Mouse (Mus musculus) erythroblast, embryonic 14.5 days (primary cell): ENCODE data around the gene Sart3. TPM values are rescaled to one million over a fixed set of nuclear protein-coding genes. Genes with fewer than 3 reads are reported as not detected.
"Not testable (repeated sequence)": the region's sequence is repeated elsewhere in the genome, so short reads cannot be mapped to it uniquely, and the experiment has no call there.

Source experiments
- H3K27me3 ChIP-seq: 2 replicates; pipeline ENCODE4 v1.6.1; 2012; ENCODE audit warnings: inconsistent platforms; ENCODE audit not compliant: control insufficient read depth
- H3K36me3 ChIP-seq: 2 replicates; pipeline ENCODE4 v1.6.1; 2012; ENCODE audit warnings: mild to moderate bottlenecking, inconsistent platforms; ENCODE audit not compliant: control insufficient read depth
- H3K4me1 ChIP-seq: 2 replicates; pipeline ENCODE4 v1.6.1; 2012; ENCODE audit warnings: inconsistent platforms; ENCODE audit not compliant: control insufficient read depth
- H3K4me3 ChIP-seq: replicated peaks from 2 replicates; pipeline ENCODE3; 2012; ENCODE audit warnings: moderate library complexity, mild to moderate bottlenecking, inconsistent platforms
- H3K9me3 ChIP-seq: 2 replicates; pipeline ENCODE4 v1.6.1; 2012; ENCODE audit warnings: low read length, inconsistent platforms, mixed read lengths; ENCODE audit not compliant: control insufficient read depth
- GATA1 ChIP-seq: IDR thresholded peaks from 2 replicates; pipeline ENCODE4 v1.6.1; 2012; ENCODE audit warnings: low read length, inconsistent platforms, mixed read lengths
- TAL1 ChIP-seq: IDR thresholded peaks from 3 replicates; pipeline ENCODE4 v1.6.1; 2012; ENCODE audit warnings: low read length, inconsistent platforms, mixed read lengths
- polyA plus RNA-seq: library from polyadenylated mRNA; stranded (reverse); fragments of >175 nt; gene quantifications from 2 replicates; pipeline ENCODE4 v1.2.3, GENCODE M21; 2012

Sart3 gene
- polyA plus RNA-seq, 1 experiment, result 2.2 TPM

DNA sequence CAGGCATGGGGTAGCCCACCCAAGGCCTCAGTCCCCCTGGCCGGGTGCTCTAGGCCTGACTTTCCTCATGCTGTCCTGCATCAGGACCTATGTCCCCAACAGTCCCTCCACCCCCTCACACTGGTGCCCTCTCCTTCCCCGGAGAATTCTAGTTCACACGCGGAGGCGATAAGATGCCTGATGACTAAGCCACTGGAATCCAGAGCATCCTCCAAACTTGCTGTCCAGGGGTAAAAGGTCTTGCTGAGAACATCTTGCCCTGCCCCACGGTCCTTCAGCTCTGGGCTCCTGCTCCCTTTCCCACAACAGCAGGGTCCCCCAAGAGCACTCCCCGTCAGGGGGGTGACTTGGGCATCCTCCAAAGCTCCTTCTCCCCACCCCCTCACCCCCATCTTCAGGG lies 10.3 kb upstream of the Sart3 start:
- Histone ChIP-seq H3K36me3 (peaks cover 13% of the 10 kb centered on the region), H3K4me3 (no peak overlapping the region), H3K4me1 (no peaks in the 10 kb centered on the region; the same call in 1 of the 2 replicates), H3K27me3 (peaks cover 28% of the 10 kb centered on the region), H3K9me3 (peaks cover 6% of the 10 kb centered on the region)
- no peak for TF ChIP-seq TAL1
- TF ChIP-seq GATA1, result no peak

DNA sequence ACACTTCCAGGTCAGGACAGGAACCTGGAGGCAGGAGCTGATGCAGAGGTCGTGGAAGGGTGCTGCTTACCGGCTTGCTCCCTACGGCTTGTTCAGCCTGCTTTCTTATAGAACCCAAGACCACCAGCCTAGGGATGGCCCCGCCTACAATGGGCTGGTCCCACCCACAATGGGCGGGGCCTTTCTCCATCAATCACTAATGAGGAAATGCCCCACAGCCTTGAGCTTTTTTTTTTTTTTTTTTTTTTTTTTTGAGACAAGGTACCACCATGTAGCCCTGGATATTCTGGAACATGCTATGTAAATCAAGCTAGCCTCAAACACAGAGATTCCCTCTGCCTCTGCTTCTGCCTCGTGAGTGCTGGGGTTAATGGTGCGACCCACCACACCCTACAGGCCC lies 9.6 kb upstream of the Sart3 start:
- Histone ChIP-seq H3K4me3 (no peak overlapping the region), H3K4me1 (no peaks in the 10 kb centered on the region; the same call in 1 of the 2 replicates), H3K9me3 (peaks cover 6% of the 10 kb centered on the region), H3K27me3 (peaks cover 28% of the 10 kb centered on the region), H3K36me3 (peaks cover 19% of the 10 kb centered on the region)
- TF ChIP-seq TAL1, result no peak; the same call in 2 of the 3 replicates
- no peak for TF ChIP-seq GATA1

DNA sequence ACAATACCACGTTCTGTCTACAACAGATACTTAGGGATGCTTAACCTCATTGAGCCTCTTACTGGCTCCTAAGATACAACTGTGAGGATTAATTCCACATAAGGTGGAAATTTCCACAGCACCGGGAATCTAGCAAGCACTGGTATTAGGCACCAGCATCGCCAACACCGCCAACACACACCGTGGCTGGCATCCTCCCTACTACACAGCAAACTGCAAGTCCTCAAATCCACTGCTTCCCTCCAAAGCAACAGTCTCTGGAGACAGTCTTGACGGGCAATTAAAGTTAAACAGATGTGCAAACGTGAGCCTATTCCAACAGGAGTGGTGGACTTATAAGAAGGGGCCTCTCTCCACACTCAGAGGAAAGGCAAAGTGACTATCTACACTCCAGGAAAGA lies 8.9 kb upstream of the Sart3 start:
- H3K4me1 ChIP-seq, result no peaks in the 10 kb centered on the region; the same call in 1 of the 2 replicates
- TF ChIP-seq TAL1, result no peak
- TF ChIP-seq GATA1, result no peak
- H3K36me3 ChIP-seq, result peaks cover 26% of the 10 kb centered on the region
- peaks cover 6% of the 10 kb centered on the region for H3K9me3 ChIP-seq
- peaks cover 28% of the 10 kb centered on the region for H3K27me3 ChIP-seq
- no peak overlapping the region for H3K4me3 ChIP-seq

DNA sequence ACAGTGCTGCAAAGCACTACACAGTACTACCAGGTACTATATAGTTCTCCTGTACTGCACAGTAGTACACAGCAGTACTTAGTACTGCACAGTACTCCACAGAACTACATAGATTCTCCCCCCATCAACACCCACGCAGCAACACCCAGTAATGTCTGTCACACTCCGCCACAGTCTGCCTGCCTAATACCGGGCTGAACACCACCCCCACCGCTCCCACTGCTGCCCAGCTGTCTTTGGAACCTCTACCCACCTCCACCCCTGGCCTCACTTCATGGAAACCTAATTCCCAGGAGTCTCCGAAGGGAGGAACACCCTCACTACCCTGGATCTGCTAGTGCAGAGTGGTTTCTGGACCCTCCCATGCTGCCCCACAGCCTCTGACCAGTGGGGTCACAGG lies 8.5 kb upstream of the Sart3 start:
- Histone ChIP-seq H3K9me3 (peaks cover 6% of the 10 kb centered on the region), H3K27me3 (peaks cover 28% of the 10 kb centered on the region), H3K4me1 (no peaks in the 10 kb centered on the region; the same call in 1 of the 2 replicates), H3K4me3 (no peak overlapping the region), H3K36me3 (peaks cover 31% of the 10 kb centered on the region)
- TF ChIP-seq TAL1 (no peak), GATA1 (no peak)

DNA sequence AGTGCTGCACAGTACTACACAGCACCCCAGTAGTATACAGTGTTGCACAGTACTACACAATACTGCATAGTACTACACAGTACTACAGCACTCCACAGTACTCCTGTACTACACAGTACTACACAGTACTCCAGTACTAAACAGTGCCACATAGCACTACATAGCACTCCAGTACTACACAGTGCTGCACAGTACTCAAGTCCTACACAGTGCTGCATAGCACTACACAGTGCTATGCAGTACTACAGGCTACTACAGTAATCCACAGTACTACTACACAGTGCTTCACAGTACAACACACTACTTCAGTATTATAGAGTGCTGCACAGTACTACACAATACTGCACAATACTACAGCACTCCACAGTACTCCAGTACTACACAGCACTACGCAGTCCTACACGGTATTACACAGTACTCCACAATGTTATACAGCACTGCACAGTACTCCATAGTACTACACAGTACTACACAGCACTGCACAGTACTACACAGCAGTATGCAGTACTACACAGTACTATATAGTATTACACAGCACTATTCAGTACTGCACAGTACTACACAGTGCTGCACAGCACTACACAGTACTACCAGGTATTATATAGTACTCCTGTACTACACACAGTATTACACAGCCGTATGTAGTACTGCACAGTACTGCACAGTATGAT lies 7.9 kb upstream of the Sart3 start:
- Histone ChIP-seq H3K27me3 (peaks cover 28% of the 10 kb centered on the region), H3K9me3 (peaks cover 6% of the 10 kb centered on the region), H3K4me1 (no peaks in the 10 kb centered on the region; the same call in 1 of the 2 replicates), H3K36me3 (peaks cover 36% of the 10 kb centered on the region), H3K4me3 (no peak overlapping the region)
- TF ChIP-seq TAL1, result no peak
- no peak for TF ChIP-seq GATA1

DNA sequence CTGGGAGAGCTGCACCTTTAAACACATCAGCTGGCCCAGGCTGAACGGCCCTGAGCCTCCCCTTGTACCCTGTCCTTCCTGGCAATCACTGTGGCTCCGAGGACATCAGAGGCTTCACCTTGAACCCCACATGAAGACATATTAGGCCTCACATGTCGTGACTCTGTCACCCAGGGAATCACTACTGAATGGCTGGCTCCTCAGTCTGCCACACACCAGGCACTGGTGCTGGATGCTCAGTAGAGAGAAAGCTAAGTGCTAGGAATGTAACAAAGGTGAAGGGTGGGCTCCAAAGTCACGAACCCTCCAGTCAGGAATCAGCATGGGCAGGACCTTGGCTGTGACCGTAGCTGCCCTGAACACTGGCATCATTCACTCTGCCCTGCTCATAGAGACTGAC lies 7.3 kb upstream of the Sart3 start:
- Histone ChIP-seq H3K27me3 (peaks cover 23% of the 10 kb centered on the region), H3K4me3 (no peak overlapping the region), H3K9me3 (peaks cover 5% of the 10 kb centered on the region), H3K4me1 (peaks cover under 1% of the 10 kb centered on the region), H3K36me3 (peaks cover 43% of the 10 kb centered on the region)
- TF ChIP-seq GATA1, result no peak
- TF ChIP-seq TAL1, result no peak

DNA sequence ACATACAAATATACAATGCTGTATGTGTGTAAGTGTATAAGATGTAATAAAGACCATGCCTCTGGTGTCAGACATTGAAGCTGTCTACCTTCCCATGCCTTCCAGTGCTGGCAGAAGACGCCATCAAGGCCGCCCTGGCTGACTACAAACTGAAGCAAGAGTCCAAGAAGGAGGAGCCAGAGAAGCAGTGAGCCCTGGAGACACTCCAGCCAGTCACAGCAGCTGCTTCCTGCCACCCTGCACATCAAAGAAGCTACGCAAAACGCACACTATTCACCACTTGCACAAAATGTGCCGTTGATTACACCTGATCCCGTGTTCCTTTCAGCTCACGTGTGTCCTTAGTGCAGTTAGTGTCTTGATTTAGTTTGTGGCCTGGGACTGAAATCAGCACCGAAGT lies 5.4 kb upstream of the Sart3 start:
- not testable (repeated sequence) for H3K4me3 ChIP-seq, H3K9me3 ChIP-seq, H3K27me3 ChIP-seq
- Histone ChIP-seq H3K4me1 (peaks cover 17% of the 10 kb centered on the region), H3K36me3 (peaks cover 49% of the 10 kb centered on the region)

DNA sequence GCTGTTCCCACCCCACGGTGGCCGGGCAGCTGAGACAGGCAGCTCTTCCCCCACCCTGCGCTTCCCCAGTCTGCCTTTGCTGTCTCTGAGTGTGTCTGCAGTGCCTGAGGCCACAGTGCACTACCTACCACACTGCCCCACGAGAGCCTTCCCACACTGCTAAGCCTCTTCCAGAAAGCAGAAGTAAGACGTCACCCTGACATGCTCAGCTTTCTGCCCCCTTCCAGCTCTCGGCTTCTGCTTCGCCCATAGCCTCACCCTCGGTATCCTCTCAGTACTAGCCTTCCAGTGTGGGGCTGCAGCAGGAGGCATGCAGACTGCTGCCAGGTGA lies 4.6 kb upstream of the Sart3 start:
- Histone ChIP-seq H3K4me1 (peaks cover 22% of the 10 kb centered on the region), H3K9me3 (no peaks in the 10 kb centered on the region; the same call in 1 of the 2 replicates), H3K27me3 (no peaks in the 10 kb centered on the region), H3K4me3 (no peak overlapping the region), H3K36me3 (peaks cover 49% of the 10 kb centered on the region)
- TF ChIP-seq GATA1, result no peak

DNA sequence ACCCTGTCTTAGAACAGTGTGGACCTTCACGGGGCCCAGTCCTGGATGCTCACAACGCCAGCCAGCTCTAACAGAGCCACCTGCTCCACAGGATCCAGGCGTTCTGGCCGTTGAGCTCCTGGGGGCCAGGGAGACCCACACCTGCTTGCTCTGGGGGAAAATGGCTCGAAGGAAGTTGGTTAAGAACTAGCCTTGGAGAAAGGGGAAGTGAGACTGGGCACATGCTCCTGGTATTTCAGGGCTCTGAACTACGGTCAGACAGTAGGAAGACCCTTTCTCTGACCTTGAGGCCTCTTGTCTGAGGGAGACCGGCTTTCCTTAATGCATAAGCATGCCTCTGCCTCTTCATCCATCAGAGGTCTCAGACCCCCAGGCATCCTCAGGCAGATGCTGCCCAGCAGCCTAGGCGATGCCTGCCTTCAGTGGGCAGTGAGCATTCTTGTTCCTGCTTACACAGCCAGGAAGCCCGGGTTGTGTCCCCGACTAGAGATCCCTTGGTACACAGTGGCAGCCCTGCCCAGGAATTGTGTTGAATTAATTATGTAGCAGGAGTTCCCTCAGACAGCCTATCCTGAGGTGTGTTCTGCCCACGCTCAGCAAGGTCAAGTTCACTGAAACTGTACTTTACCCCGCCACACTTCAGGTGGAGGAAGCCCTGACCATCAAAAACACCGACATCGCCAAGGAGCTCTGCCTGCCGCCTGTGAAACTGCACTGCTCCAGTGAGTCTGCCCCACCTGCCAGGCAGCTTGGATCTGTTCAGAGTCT lies 4.0 kb upstream of the Sart3 start:
- TF ChIP-seq TAL1 (no peak), GATA1 (no peak)
- Histone ChIP-seq H3K9me3 (no peaks in the 10 kb centered on the region; the same call in 1 of the 2 replicates), H3K27me3 (no peaks in the 10 kb centered on the region), H3K4me3 (no peak overlapping the region), H3K4me1 (peaks cover 26% of the 10 kb centered on the region), H3K36me3 (peaks cover 49% of the 10 kb centered on the region)
